Mouse (Mus musculus): ENCODE measurements around the gene Chadl. TPM values are rescaled to one million over a fixed set of nuclear protein-coding genes. Genes with fewer than 3 reads are reported as not detected.

The Chadl gene
- 10.6 and 21.3 TPM in 2 replicates for polyA plus RNA-seq (2012; rRNA removed)

GRCm38 (mm10) chr15:81697175-81697574 is at the start of gene Chadl:
Gene Chadl, minus strand, starts transcription at chr15:81697287.

GRCm38 (mm10) chr15:81744992-81745600 is 48.0 kb upstream of the Chadl start, which contains the start of the genes Zc3h7b and Rangap1:
Gene Zc3h7b, plus strand, starts transcription at chr15:81745057.
Gene Rangap1, minus strand, starts transcription at chr15:81745530.

DNA sequence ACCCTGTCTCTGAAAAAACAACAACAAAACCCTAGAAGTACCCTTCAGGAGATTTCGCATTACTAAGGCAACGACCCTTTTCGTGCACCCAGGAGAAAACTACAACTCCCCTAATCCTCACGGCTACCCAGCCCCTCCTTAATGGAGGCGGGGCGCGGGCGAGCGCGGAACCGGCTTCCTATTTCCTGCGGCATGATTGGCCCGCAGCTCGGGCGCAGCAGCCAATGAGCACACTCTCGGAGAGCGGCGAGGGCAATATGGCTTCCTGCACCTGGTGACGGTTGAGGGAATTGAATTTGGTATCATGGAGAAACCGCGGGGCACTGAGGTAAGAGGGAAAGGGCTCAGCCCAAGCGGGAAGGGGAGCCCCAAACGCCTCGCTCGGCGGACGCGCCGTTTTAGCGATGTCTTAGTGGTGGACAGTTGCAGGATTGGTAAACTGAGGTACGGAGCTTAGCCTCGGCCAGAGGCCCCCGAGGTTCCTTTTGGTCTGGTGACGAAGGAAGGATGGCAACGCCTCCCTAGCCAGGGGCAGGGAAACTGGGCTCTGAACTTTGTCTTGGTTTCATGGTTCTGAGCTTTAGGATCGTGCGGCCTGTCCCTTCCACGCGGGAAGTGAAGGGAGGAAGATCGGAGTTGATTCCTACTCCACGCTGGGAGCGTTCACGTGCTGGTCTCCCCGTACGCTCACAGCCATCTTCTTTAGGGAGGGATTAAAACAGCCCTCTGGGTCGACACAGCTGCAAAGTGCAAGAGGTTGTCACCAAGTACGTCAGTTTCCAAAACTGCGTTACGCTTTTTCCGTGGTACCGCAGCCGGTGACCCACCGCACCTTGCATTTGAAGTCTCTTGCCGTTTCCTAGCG is 33.2 kb downstream of the Chadl start, which contains the start of gene L3mbtl2:
L3mbtl2 (plus strand) TSS at position 193 of the 865 bp plus-strand sequence.

Other genes with a start within 250 kb of the Chadl start
- 246 and 269 TPM in 2 replicates for gene Rbx1, start 231.0 kb downstream of the Chadl start, polyA plus RNA-seq (2012; rRNA removed)
- 49.7 and 53.4 TPM in 2 replicates for gene Ep300, start 111.9 kb downstream of the Chadl start, polyA plus RNA-seq (2012; rRNA removed)
- gene L3mbtl2, start 33.4 kb downstream of the Chadl start, polyA plus RNA-seq (2012; rRNA removed): 23.5 and 25.4 TPM in 2 replicates
- gene Zc3h7b, start 47.8 kb upstream of the Chadl start, polyA plus RNA-seq (2012; rRNA removed): 82.5 and 86.3 TPM in 2 replicates
- gene Rangap1, start 48.2 kb upstream of the Chadl start, polyA plus RNA-seq (2012; rRNA removed): 99.4 and 102 TPM in 2 replicates
- 41.3 and 42.5 TPM in 2 replicates for gene Tef, start 105.1 kb upstream of the Chadl start, polyA plus RNA-seq (2012; rRNA removed)
- gene Tob2, start 161.5 kb upstream of the Chadl start, polyA plus RNA-seq (2012; rRNA removed): 17.4 and 19.0 TPM in 2 replicates
- gene Phf5a, start 174.6 kb upstream of the Chadl start, polyA plus RNA-seq (2012; rRNA removed): 99.7 and 103 TPM in 2 replicates
- 218 and 231 TPM in 2 replicates for gene Aco2, start 175.0 kb upstream of the Chadl start, polyA plus RNA-seq (2012; rRNA removed)
- 29.5 and 34.5 TPM in 2 replicates for gene Polr3h, start 229.0 kb upstream of the Chadl start, polyA plus RNA-seq (2012; rRNA removed)
- 75.6 and 84.5 TPM in 2 replicates for gene Csdc2, start 239.5 kb upstream of the Chadl start, polyA plus RNA-seq (2012; rRNA removed)

All from central nervous system, embryonic 14 days (tissue).